Mouse (Mus musculus): ENCODE measurements around the gene Lyrm9.

Gene Lyrm9

DNA sequence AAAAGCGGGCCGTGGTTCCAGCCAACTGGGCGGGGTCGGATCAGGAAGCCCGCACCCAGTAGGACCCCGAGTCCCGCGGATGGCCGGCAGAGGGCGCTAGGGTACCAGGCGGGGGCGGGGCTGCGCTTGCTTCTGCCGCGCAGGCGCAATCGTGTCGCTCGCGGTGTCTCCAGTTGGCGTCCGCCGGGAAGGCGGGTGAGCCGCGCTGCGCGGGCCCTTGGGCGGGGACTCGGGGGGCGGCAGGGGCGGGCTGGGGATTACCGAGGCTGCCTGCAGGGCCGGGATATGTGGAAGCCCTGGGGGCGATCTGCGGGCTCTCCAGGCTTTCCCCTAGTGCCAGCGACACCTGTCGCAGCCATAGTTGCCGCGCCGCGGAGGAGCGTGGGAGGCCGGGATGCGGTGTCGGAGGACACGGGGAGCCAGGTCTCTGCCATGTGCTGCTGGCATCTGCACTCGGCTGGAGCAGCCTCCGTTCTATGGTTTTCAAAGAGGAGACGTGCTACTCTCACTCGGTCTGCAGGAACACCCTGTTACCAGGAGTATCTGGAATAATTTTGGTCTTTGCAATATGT is at the start of gene Lyrm9:
Gene Lyrm9, plus strand, starts transcription at position 143 of the 572 bp plus-strand sequence.
- peak; percentile 92 for DNase-seq

DNA sequence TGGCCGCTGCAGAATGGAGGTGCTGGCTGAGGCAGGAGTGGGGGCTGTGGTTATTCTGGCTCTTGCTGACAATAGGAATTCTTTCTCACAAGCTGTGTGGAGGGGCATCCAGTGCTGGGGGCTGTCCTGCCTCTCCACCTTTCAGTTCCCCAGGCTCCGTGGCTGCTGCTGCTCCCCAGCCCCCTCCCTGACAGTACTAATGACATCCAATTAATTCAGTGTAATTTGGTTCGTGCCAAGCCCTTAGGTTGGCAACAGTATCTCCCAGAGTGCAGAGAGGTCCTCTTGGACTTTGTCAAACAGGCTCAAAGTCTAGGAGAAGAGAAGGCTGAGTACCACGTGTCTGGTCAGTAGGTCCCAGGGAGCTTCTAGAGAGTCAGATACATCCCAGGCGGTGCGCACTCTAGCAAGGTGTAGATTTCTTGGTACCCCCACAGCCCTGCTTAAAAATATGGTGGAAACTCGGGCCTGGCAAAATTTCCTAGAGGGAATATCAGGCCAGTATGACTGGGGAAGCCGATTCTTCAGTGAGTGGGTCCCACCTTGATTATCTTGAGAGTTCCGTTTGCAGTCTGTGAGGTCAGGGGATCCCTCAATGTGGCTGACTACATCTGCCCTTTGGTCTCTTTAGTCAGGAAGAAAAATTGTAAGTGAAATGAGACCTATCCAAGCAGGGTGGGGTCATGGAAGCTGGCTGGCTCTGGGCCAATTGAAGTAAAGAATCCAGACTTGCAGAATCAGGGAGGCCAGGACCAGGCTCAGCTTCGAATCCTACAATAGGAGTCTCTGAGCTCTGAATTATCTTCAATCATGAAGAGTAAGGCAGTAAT is 48.3 kb upstream of the Lyrm9 start:
- DNase-seq = no peak

- DNase-seq = no peak
These were observed 46.4 kb upstream of the Lyrm9 start for GRCm38 (mm10) chr11:78780002-78780401.

GRCm38 (mm10) chr11:78780571-78780970 is 45.8 kb upstream of the Lyrm9 start:
- DNase-seq = no peak

DNA sequence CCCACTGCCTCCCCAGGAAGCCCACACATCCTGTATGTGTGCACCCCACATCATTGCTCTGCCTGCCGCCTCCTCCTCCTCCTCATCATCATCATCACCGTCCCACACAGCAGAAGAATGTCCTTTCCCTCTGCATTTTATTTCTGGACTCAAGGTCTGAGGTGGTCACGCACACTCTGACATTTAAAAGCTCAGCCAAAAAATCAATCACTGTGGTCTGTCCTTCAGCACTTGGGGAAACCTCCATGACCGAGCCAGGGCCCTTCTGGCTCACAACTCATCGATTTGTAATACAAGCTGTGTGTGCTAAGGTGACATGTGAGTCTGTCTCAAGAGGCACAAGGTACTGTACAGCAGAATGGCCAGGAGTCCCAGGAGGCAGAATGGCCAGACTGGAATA is 44.1 kb upstream of the Lyrm9 start:
- no peak for DNase-seq

- no peak for DNase-seq
These were observed 43.5 kb upstream of the Lyrm9 start for GRCm38 (mm10) chr11:78782791-78783347.

DNA sequence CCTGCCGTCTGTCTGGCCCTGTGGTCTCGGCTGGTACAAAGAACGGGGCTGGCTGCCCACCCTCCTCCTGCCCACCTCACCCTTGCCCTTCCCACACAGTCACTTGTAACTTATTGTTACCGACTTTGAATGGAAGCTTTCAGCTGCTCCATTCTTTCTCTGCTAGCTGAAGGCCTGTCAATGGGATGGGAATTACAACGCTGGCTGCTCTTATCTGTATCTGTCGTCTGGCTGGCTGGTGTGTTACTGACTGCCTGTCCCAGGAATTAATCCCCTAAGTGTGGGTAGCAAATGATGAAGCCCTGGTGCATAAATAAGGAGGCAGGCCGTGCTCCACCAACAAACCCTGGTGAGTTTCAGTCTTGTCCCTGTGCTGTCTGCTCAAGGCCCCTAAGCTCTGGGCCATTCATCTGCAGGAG is 40.4 kb upstream of the Lyrm9 start:
- no peak for DNase-seq

- DNase-seq = no peak
These were observed 36.9 kb upstream of the Lyrm9 start for GRCm38 (mm10) chr11:78789370-78790060.

DNA sequence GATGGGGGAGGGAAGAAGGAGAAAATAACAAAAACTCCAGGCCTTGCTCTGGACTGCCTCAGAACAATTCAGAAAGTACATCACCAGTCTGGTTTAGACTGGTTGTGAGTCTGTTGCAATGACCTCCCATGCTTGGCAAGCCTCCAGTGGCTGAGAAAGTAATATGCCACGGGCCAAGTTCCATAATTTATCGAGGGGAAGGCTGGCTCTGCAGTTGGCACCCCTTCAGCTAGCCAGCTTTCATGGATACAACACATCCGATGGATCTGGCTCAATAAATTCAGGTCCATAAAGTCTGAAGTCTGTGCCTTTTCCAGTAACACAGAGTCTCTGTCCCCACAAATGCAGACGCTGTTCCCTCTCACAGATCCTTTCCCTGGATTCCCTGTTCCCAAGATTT is 34.8 kb upstream of the Lyrm9 start:
- peak; percentile 6 for DNase-seq

GRCm38 (mm10) chr11:78792055-78792454 is 34.3 kb upstream of the Lyrm9 start:
- no peak for DNase-seq

DNA sequence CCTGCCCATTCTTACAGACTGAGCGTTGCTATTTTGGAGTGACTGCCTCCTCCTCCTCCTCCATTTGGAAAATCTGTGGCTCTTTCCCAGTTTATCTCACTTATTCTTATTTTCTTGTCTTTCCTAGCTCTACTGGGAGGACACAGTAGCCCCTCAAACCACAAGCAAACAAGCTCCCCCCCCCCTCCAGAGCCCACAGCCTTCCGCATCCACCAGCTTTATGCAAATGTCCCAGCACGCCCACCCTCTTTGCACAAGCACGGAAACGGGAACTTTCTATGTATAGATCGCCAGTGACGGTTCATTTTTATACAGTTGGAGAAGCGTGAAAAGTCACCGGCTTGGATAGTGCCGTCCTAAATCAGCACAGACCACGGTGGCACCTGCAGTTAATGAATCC is 33.9 kb upstream of the Lyrm9 start:
- DNase-seq = no peak

DNA sequence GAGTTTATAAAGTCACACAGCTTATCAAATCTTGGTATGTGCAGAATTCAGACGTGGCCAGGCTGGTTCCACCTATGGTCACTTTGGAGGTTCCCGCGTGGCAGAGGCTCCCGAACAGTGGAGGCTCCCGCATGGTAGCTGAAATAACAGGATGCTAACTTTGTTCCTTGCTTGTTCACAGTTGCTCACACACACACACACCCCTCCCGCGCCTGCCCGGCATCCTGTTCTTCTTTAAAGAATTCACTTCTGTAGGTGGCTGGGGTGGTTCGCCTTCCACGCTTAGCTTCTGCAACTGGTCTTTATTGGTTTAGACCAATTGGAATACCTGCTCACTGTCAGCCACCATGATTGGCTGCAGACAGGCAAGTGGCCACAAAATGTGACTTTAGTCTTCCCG is 33.3 kb upstream of the Lyrm9 start:
- DNase-seq = no peak

DNA sequence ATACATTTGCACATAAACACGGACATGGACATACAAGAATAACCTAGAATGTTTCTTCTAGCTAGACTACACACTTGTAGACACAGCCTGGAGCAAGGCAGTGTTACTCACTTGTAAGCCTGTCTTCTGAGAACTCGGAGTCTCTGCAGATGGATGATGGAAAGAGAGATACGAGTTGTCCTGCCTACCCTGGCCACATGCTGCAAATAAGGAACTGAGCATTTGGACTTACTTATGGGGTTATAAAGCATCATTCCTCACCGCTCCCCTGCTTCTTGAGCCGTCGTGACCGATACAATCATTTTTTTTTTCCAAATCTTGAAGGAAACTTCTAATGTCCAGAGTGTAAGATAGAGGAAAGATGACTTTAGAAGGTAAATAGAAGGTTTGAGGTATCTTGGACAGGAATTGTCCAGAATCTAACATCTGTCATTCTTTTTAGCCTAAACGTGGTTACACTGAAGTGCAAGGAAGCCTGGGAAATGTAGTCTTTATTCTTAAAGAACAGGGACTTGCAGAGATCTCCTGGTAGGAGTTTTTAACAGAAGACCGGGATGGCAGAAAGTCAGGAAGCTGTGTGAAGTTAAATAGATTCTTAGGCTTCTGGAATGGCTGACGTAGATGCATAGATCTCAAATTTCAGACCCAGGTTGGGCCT is 30.2 kb upstream of the Lyrm9 start:
- no peak for DNase-seq

DNA sequence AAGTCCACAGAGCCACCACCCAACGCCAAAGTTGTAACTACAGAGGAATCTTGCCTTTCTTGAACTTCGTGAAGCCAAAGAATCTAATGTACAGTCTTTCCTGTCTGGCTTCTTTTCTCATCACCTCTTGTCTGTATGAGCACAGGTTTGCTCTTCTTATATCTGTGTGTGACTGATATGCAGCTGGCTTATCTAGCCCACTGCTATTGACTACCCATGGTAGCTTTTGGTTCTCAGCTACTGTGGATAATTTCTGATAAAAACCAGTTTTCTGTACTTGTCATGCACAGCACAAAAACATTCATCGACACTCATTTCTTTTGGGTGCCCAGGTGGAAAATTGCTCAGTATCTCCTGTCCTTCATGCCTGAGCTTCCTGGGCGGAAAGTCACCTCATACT is 25.3 kb upstream of the Lyrm9 start:
- DNase-seq = no peak

- DNase-seq = peak; percentile 44
These were observed 22.6 kb upstream of the Lyrm9 start for GRCm38 (mm10) chr11:78803587-78804316.

- DNase-seq = no peak
These were observed 21.8 kb upstream of the Lyrm9 start for GRCm38 (mm10) chr11:78804551-78804950.

DNA sequence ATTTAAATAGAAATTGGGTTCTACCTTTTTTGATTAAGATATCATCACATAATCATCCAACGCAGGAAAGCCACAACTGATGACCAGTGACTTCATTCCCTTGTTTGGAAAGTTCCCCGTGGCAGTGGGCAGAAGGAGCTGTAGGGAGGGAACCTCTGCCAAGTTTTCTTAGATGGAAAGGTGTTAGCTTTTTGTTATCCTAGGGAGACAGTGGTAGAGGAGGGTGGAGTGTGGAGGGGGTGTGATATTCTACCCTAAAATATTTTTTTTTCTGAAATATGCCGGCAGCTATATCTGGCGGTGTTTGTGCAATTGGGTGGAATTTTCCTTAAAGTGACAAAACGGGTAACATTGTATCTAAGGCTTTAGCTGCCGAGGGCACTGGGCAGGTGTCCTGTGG is 21.2 kb upstream of the Lyrm9 start:
- DNase-seq = no peak

DNA sequence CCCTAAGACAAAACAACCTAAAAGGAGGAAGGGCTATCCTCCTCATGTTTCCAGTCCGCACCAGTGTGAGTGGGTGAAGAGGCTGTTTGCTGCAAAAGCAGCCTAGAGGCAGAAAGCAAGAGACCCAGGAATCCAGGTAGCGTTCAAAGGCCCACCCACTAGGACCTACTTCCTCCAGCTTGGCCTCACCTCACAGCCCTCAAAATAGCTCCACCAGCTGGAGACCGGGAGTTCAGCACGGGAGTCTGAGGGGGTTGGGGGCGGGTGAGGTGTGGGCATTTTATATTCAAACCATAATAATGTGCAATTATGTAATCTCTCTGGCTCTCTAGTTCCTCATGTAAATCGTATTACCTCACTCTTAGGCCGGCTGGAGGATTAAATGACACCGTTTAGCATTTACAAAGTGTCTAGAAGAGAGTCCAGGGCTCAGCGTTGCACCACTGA is 20.7 kb upstream of the Lyrm9 start:
- no peak for DNase-seq

GRCm38 (mm10) chr11:78807341-78808108 is 18.9 kb upstream of the Lyrm9 start:
- DNase-seq = no peak

DNA sequence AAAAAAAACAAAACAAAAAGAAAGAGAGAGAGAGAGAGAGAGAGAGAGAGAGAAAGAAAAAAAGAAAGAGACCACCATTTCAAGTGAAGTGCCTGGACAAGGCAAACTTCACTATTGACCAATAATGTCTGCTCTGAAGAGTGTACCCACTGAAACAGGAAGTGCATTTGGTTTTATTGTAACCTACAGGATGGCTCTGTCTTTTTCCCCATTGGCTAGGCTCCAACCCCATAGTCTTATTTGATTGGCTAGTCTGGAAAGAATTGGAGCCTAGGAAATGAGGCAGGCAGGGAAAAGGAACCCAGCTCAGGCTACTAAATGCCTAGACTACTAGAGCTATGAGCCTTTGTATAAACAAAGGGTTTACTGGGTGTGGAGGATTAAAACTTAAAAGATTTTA is 17.0 kb upstream of the Lyrm9 start:
- DNase-seq = no peak

GRCm38 (mm10) chr11:78814461-78814941 is 11.9 kb upstream of the Lyrm9 start:
- DNase-seq = no peak

Data from cerebellum, adult 11-12 months (tissue).